In genomic region chr17:88303991-88304390, GRCm38 (mm10) we compare ENCODE assay signal across 9 mouse cellular contexts.
DNase-seq lines count a peak whose midpoint lies in the region; ATAC-seq lines count a peak whose summit lies in the region.
"Had no signal": no experiment of that assay in that cellular context is flagged by ENCODE, and none has a peak within 500 bp of the region (broad histone marks: within the 10 kb centered on the region; RNA-seq: fewer than 3 reads in every experiment).

No protein-coding gene starts in this region.

- peaks cover 2% of the 10 kb centered on the region; the same call in 1 of the 2 replicates for H3K9me3 ChIP-seq in midbrain, embryonic 11.5 days (ENCODE audit: control insufficient read depth, low read length)

- ATAC-seq in megakaryocyte progenitor cell, adult 5-6 weeks (replicated peaks; ENCODE audit: poor library complexity), result peak; percentile 61
- no peak for ATAC-seq in midbrain, embryonic 11.5 days (ENCODE audit: low FRiP score)
- ATAC-seq in erythroblast, adult 5-6 weeks (replicated peaks; ENCODE audit: low FRiP score, poor library complexity, severe bottlenecking), result no peak

- no peaks in the 10 kb centered on the region for H3K36me3 ChIP-seq in midbrain, embryonic 11.5 days (ENCODE audit: control insufficient read depth, insufficient read depth, low read length)
- H3K36me3 ChIP-seq: G1E had no signal

- WGBS in midbrain, embryonic 11.5 days, result 66% methylated on average over 2 of the region's 2 CpGs

- no peak overlapping the region for H3K4me2 ChIP-seq in midbrain, embryonic 11.5 days

- no peak overlapping the region for H3K9ac ChIP-seq in midbrain, embryonic 11.5 days (ENCODE audit: low read length)

- peak; percentile 39 for DNase-seq in cerebellum, adult 9-10 months
- no peak for DNase-seq in cerebellum, postnatal 4 days (ENCODE audit: low spot score in 2 of 2)
- DNase-seq in urinary bladder, postnatal 14 days (ENCODE audit: low spot score), result peak; percentile 38
- DNase-seq in urinary bladder, postnatal 25 days (ENCODE audit: low spot score), result no peak
- DNase-seq in heart, postnatal 4 days, result peak; percentile 53
- no peak for DNase-seq in midbrain, embryonic 11.5 days (ENCODE audit: low spot score, missing footprints)

- no peaks in the 10 kb centered on the region for H3K27me3 ChIP-seq in midbrain, embryonic 11.5 days (ENCODE audit: control insufficient read depth, insufficient read depth, low read length)

- no peak overlapping the region for H3K4me3 ChIP-seq in midbrain, embryonic 11.5 days (ENCODE audit: low read depth, low read length)

- H3K4me1 ChIP-seq in midbrain, embryonic 11.5 days (ENCODE audit: control insufficient read depth, insufficient read depth, low read length), result no peaks in the 10 kb centered on the region

- H3K27ac ChIP-seq in midbrain, embryonic 11.5 days (ENCODE audit: low read depth, low read length), result no peak overlapping the region

Comparison
In these comparisons a context has a peak if more than half of its experiments do, and no peak if none do; other contexts are left out.
1. DNase-seq: peak in cerebellum, adult 9-10 months (single experiment), urinary bladder, postnatal 14 days (single experiment) and heart, postnatal 4 days (single experiment); none in cerebellum, postnatal 4 days (0 of 2), urinary bladder, postnatal 25 days (single experiment) and midbrain, embryonic 11.5 days (single experiment).